Mouse (Mus musculus) neural tube, embryonic 12.5 days (tissue): ENCODE measurements at regions not wholly inside any gene's neighbourhood (a gene's known extent, or its start where the extent isn't known, plus 50 kb on each side); places are given as distances from the start of the nearest gene placed in this dataset.

Source experiments
- ATAC-seq: fragments of 200-750 bp; cut with Nextera tagmentation; 2 replicates; pipeline ENCODE4 v1.8.0; 2017; ENCODE audit warnings: low read depth, mild to moderate bottlenecking, moderate TSS enrichment, moderate library complexity; ENCODE audit not compliant: low FRiP score
- H3K27ac ChIP-seq: fragments of 300-500 bp; sonication (generic); 2 replicates; pipeline ENCODE4 v1.5.1; 2016
- H3K27me3 ChIP-seq: fragments of 300-500 bp; sonication (generic); replicated peaks from 2 replicates; pipeline ENCODE4 v1.6.1; 2016; ENCODE audit warnings: mild to moderate bottlenecking
- H3K36me3 ChIP-seq: fragments of 300-500 bp; sonication (generic); 2 replicates; pipeline ENCODE4 v1.6.1; 2016; ENCODE audit warnings: mild to moderate bottlenecking
- H3K4me1 ChIP-seq: fragments of 300-500 bp; sonication (generic); 2 replicates; pipeline ENCODE4 v1.6.1; 2016
- H3K4me2 ChIP-seq: fragments of 300-500 bp; sonication (generic); replicated peaks from 2 replicates; pipeline ENCODE4 v1.6.1; 2016; ENCODE audit warnings: mild to moderate bottlenecking
- H3K4me3 ChIP-seq: fragments of 300-500 bp; sonication (generic); 2 replicates; pipeline ENCODE4 v1.5.1; 2016
- H3K9ac ChIP-seq: fragments of 300-500 bp; sonication (generic); 2 replicates; pipeline ENCODE4 v1.6.1; 2016; ENCODE audit warnings: mild to moderate bottlenecking
- H3K9me3 ChIP-seq: fragments of 300-500 bp; sonication (generic); 2 replicates; pipeline ENCODE4 v1.6.1; 2016; ENCODE audit warnings: mild to moderate bottlenecking
- WGBS: fragments of 180-500 bp; shearing (Covaris S2); methylation state at CpG from one replicate; pipeline ENCODE4 v1.1.7; 2016; 5-methylcytosine and 5-hydroxymethylcytosine counted together

DNA sequence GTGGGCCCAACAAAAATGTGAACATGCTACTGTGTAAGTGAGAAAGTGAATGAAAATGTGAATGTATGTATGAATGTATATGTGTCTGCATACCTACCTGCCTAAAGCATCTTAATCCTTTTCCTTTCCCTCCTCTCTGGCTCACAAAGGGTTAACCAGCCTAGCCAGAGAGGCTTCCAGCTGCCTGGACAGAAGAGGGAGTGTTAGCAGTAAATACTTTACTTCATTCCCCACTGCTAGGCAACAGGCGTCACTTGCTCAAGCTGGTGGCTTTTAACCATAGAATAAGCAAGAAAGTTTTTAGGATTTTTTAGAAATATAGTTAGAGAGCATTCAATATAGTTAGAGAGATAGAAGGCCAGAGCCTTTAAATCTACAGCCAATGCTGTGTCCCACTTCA is 363.6 kb downstream of the Rps24 start:
- Histone ChIP-seq H3K9ac (no peak overlapping the region), H3K27me3 (no peaks in the 10 kb centered on the region), H3K4me1 (peaks cover 15% of the 10 kb centered on the region; the same call in 1 of the 2 replicates), H3K4me3 (no peak overlapping the region), H3K9me3 (no peaks in the 10 kb centered on the region), H3K4me2 (no peak overlapping the region), H3K36me3 (no peaks in the 10 kb centered on the region), H3K27ac (no peak overlapping the region)
- WGBS: 5% methylated on average over 1 of the region's 1 CpGs
- ATAC-seq: no peak

DNA sequence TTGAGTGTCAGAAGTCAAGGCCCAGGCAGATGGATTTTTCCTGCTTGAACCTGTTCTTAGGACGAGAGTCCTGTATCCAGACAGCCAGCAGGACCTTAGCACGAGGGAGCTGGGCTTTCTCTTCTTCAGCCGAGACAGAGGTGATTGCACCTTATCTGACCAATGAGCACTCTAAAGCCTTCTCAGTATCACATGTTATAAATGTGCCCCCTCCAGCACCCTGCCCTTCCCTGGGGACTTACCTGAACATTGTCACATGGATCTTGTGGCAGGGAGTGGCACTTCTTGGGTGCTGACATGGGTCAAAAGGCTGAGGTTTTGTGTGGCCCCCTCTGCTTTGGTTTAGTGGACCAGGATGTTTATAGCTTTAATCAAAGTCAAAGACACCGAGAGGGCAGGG is 367.5 kb downstream of the Rps24 start:
- H3K9me3 ChIP-seq: no peaks in the 10 kb centered on the region
- no peak for ATAC-seq
- no peaks in the 10 kb centered on the region for H3K27me3 ChIP-seq
- no peak overlapping the region for H3K4me3 ChIP-seq
- H3K4me2 ChIP-seq: no peak overlapping the region
- H3K4me1 ChIP-seq: peaks cover 7% of the 10 kb centered on the region; the same call in 1 of the 2 replicates
- H3K9ac ChIP-seq: no peak overlapping the region
- no peak overlapping the region for H3K27ac ChIP-seq
- WGBS: 61% methylated on average over 4 of the region's 4 CpGs
- no peaks in the 10 kb centered on the region for H3K36me3 ChIP-seq

DNA sequence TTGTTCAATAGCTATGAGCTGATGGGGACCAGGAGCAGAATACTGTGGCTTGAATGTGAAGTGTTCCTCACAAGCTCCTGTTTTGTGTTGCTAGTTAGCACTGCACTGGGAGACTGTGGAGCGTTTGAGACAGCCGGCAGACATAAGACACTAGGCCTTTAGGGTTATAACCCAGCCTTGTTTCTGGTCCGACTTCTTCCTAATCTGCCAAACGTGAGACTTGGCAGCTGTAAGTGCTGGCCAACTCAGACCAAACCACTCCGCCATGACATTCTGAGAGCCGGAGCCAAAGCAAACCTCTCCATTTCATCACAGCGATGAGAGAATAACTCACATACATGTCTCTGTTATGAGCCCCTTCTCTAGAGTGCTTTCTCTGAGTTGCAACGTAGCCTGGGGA is 375.2 kb downstream of the Rps24 start:
- no peaks in the 10 kb centered on the region for H3K36me3 ChIP-seq
- H3K9ac ChIP-seq: no peak overlapping the region
- H3K4me3 ChIP-seq: no peak overlapping the region
- no peaks in the 10 kb centered on the region for H3K27me3 ChIP-seq
- H3K4me2 ChIP-seq: no peak overlapping the region
- ATAC-seq: no peak
- WGBS: 89% methylated on average over 8 of the region's 8 CpGs
- H3K9me3 ChIP-seq: no peaks in the 10 kb centered on the region
- no peak overlapping the region for H3K27ac ChIP-seq
- H3K4me1 ChIP-seq: 0 out of 2 replicates have a peak, but pooled peaks cover 4% of the 10 kb centered on the region

DNA sequence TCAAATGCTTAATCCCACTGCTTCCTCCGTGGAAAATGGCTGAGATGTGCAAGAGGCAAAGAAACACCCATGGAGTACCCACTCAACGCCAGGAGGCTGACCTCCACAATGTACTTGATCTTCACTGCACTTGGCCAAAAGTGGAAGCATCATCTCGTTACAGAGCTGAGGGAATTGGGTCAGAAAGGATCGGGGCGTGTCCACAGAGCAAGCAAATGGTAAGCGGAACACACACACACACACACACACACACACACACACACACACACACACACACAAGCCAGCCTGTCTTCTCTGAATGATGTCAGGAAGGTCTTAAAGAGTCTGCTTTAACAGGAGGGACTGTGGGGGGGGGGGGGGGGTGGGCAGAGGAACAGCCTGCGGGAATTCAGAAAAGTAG is 375.7 kb downstream of the Rps24 start:
- Histone ChIP-seq H3K9ac (no peak overlapping the region), H3K4me2 (no peak overlapping the region), H3K4me1 (0 out of 2 replicates have a peak, but pooled peaks cover 4% of the 10 kb centered on the region), H3K27me3 (no peaks in the 10 kb centered on the region), H3K27ac (no peak overlapping the region), H3K9me3 (no peaks in the 10 kb centered on the region), H3K36me3 (no peaks in the 10 kb centered on the region), H3K4me3 (no peak overlapping the region)
- 80% methylated on average over 7 of the region's 7 CpGs for WGBS
- ATAC-seq: no peak

DNA sequence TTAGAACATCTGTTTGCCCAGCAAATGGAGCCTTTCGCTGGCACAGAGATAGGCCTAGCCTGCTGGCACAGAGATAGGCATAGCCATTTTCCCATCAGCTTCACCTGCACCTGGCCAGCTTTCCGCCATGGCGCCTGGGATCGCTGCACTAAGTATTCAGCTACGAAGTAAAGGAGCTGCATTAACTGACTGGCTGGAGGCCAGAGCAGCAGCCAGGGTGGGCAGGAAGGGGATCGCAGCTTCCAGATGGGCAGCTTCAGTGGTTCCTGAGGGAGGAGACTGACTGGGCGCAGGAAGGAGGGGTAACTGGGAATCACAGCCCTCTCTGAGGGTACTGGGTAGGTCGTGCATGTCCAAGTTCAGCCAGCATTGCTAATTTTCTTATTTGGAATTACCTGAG is 376.2 kb downstream of the Rps24 start:
- Histone ChIP-seq H3K36me3 (no peaks in the 10 kb centered on the region), H3K9me3 (no peaks in the 10 kb centered on the region), H3K9ac (no peak overlapping the region), H3K4me1 (0 out of 2 replicates have a peak, but pooled peaks cover 4% of the 10 kb centered on the region), H3K27ac (no peak overlapping the region), H3K4me2 (no peak overlapping the region), H3K4me3 (no peak overlapping the region), H3K27me3 (no peaks in the 10 kb centered on the region)
- WGBS: 84% methylated on average over 8 of the region's 8 CpGs
- no peak for ATAC-seq

DNA sequence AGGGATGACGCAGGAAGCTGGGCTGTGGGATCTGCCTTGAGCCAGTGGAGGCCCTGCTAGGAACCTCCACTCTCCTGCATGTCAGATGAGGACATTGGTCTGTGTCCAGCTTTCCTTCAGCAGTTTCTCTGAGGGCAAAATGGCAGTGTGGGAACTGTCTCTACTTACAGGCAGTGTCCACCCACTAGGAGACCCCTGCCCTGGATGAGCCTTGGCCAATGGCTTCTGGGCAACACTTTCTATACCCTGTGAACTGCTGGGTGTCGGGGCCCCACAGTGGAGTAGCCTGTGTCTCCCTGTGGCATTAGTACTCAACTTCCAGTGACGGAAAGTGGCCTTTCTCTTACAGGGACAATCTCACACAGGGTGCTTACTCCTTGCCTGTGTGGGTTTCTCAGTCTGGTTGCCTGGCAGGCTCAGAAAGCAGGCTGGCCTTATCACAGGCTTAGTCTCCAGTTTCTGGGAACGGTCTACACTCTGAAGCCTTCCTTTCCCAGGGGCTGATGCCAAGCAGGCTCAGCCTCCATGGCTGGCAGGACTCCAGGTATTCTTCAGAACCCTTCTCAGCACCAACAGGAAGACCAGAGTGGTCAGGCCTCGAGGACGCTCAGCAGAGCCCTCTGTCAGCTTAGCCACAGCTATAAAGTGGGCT is 378.8 kb downstream of the Rps24 start:
- Histone ChIP-seq H3K27me3 (no peaks in the 10 kb centered on the region), H3K4me3 (no peak overlapping the region), H3K4me2 (no peak overlapping the region), H3K9me3 (no peaks in the 10 kb centered on the region), H3K36me3 (no peaks in the 10 kb centered on the region), H3K27ac (no peak overlapping the region), H3K4me1 (0 out of 2 replicates have a peak, but pooled peaks cover 4% of the 10 kb centered on the region), H3K9ac (no peak overlapping the region)
- no peak for ATAC-seq
- WGBS: 92% methylated on average over 6 of the region's 6 CpGs

DNA sequence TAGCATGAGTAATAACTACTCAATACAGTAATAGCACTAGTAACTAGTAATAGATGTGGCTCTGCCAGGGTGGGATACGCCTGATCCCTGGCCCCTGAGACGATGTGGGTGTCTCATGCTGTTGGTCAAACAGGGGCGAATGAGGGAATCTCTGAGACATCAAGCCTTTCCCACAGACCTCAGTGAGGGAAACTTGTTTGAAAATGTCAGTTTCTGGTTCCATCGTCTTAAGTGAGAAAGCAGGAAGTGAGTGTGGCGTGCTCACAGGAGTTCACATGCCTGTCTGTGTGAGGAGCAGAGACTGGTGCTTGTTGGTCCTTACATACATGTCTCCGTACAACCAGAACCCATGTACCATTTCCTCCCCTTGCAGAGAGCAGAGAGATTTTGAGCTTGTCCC is 380.9 kb downstream of the Rps24 start:
- WGBS: 86% methylated on average over 6 of the region's 6 CpGs
- no peak for ATAC-seq
- H3K36me3 ChIP-seq: no peaks in the 10 kb centered on the region
- H3K4me1 ChIP-seq: 0 out of 2 replicates have a peak, but pooled peaks cover 6% of the 10 kb centered on the region
- no peak overlapping the region for H3K27ac ChIP-seq
- H3K9ac ChIP-seq: no peak overlapping the region
- no peak overlapping the region for H3K4me3 ChIP-seq
- no peaks in the 10 kb centered on the region for H3K9me3 ChIP-seq
- H3K4me2 ChIP-seq: no peak overlapping the region
- no peaks in the 10 kb centered on the region for H3K27me3 ChIP-seq

DNA sequence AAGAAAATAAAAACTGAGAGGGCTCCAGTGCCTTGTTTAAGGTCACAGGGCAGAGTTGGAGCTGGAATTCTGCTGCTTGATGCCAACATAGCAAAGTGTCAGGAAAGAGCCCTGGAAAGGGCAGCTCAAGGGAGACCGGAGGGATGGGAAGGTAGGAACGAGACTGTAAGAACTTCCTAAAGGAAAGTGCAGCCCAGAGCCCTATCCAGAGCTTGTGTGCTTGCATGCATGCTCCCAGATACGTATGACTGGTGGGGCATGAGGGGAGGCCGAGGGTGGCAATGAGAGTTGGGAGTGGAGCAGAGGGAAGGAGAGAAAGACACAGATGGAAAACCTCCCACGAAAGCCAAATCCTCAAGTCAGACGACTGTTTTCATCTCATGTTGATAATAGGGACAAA is 381.8 kb downstream of the Rps24 start:
- H3K27me3 ChIP-seq: no peaks in the 10 kb centered on the region
- no peaks in the 10 kb centered on the region for H3K9me3 ChIP-seq
- 85% methylated on average over 6 of the region's 6 CpGs for whole genome bisulfite sequencing
- H3K27ac ChIP-seq: no peak overlapping the region
- H3K4me3 ChIP-seq: no peak overlapping the region
- no peak overlapping the region for H3K4me2 ChIP-seq
- H3K4me1 ChIP-seq: 0 out of 2 replicates have a peak, but pooled peaks cover 3% of the 10 kb centered on the region
- H3K9ac ChIP-seq: no peak overlapping the region
- ATAC-seq: no peak
- no peaks in the 10 kb centered on the region for H3K36me3 ChIP-seq

DNA sequence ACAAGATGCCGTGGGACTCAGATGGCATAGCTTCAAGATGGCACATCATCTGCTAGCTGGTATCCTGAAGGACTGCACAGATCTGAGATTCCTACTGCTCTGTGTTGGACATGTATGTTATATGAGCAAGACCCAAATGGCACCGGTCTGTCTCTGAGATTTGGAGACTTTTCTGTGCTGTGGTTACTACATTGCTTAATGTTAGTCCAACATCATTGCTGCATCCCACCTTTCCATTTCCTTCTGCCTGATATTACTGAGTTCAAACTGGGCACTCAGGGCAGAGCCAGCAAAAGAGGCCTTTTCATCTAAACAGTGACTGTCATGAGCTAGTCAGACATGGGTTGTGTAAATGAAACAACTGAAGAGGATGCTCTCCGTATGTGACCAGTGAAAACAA is 383.3 kb downstream of the Rps24 start:
- Histone ChIP-seq H3K36me3 (no peaks in the 10 kb centered on the region), H3K9me3 (no peaks in the 10 kb centered on the region), H3K27ac (no peak overlapping the region), H3K27me3 (no peaks in the 10 kb centered on the region), H3K4me2 (no peak overlapping the region), H3K4me3 (no peak overlapping the region), H3K4me1 (0 out of 2 replicates have a peak, but pooled peaks cover 8% of the 10 kb centered on the region), H3K9ac (no peak overlapping the region)
- 91% methylated on average over 3 of the region's 3 CpGs for WGBS
- no peak for ATAC-seq

DNA sequence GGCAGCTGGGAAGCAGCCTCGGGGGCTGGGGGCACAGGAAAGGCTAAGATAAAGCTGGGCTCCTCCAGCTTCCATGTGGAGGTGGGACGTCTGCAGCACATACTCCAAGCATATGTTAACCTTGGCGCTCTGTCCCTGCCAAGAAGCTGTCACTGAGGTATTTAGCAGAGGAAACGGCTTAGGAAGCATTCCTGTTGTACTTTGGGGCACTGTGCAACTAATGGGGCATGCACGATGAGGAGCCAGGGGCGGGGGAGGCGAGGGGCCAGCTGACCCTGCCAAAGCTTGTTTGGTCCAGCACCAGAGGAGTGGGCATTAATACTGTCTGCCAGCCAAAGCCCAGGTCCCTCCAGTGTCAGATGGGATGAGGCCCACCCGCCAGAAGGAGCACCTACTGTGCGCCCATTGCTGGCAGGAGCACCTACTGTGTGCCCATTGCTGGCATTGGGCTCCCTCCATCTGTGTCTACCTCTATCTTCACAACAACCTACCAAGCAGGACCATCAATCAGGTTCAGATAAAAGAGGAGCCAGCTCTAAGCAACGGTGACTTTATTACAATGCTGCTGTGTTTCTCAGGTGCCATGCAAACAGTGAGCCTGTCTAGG is 384.6 kb downstream of the Rps24 start:
- no peak for ATAC-seq
- no peak overlapping the region for H3K4me3 ChIP-seq
- H3K4me1 ChIP-seq: peaks cover 14% of the 10 kb centered on the region; the same call in 1 of the 2 replicates
- WGBS: 76% methylated on average over 10 of the region's 10 CpGs
- H3K4me2 ChIP-seq: no peak overlapping the region
- H3K36me3 ChIP-seq: no peaks in the 10 kb centered on the region
- no peaks in the 10 kb centered on the region for H3K27me3 ChIP-seq
- no peak overlapping the region for H3K27ac ChIP-seq
- no peaks in the 10 kb centered on the region for H3K9me3 ChIP-seq
- H3K9ac ChIP-seq: no peak overlapping the region

DNA sequence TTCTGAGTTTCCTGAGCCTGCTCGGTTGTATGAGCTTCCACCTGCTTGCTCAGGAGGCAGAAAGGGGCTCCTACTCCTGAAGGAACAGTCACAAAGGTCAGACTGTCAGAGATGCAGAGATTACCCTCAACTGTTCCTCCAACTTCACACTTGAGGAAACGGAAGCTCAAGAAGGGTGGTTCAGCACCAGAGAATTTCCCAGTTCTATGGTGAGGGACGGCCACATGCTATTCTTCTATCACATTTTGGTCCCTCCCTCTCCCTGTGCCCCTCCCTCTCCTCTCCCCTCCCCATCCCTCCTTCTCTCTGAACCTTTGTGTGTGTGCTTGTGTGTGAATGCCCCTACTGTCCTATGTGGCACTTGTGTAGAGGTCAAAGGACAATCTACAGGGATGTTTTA is 386.0 kb downstream of the Rps24 start:
- peaks cover 18% of the 10 kb centered on the region; the same call in 1 of the 2 replicates for H3K4me1 ChIP-seq
- H3K9me3 ChIP-seq: no peaks in the 10 kb centered on the region
- no peaks in the 10 kb centered on the region for H3K36me3 ChIP-seq
- ATAC-seq: no peak
- no peak overlapping the region for H3K9ac ChIP-seq
- H3K4me3 ChIP-seq: no peak overlapping the region
- H3K4me2 ChIP-seq: no peak overlapping the region
- H3K27me3 ChIP-seq: no peaks in the 10 kb centered on the region
- H3K27ac ChIP-seq: no peak overlapping the region
- 52% methylated on average over 3 of the region's 3 CpGs for WGBS

DNA sequence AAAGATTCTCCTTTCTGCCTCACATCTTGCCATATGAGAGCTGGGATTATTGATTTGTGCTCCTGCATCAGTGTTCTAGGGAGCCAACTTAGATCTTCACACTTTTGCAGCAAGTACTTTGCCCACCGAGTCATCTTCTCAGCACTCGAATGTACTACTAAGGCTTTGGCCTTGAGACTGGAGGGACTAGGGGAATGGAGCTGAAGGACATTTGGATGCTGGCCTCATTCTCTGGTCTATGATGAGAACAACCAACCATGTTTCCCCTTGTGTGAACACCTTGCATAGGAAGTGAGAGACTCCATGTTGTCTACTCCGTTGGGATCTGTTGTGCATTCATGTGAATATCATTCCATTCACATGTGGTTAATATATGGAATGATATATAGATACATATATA is 386.5 kb downstream of the Rps24 start:
- no peak overlapping the region for H3K9ac ChIP-seq
- no peaks in the 10 kb centered on the region for H3K36me3 ChIP-seq
- no peak for ATAC-seq
- no peak overlapping the region for H3K4me3 ChIP-seq
- peaks cover 18% of the 10 kb centered on the region; the same call in 1 of the 2 replicates for H3K4me1 ChIP-seq
- H3K9me3 ChIP-seq: no peaks in the 10 kb centered on the region
- H3K4me2 ChIP-seq: no peak overlapping the region
- H3K27ac ChIP-seq: no peak overlapping the region
- H3K27me3 ChIP-seq: no peaks in the 10 kb centered on the region
- 94% methylated on average over 3 of the region's 3 CpGs for WGBS
